Mouse (Mus musculus) mesoderm, embryonic 11.5 days (tissue): ENCODE measurements around the gene Ptch1.
A peak's percentile ranks its signal among the peaks of the same experiment; 100 is the strongest.

Experiments
- DNase-seq: peaks from one replicate; pipeline ENCODE4 v3.0.0-alpha.2; 2012; ENCODE audit warnings: low read depth, low spot score

Gene Ptch1

DNA sequence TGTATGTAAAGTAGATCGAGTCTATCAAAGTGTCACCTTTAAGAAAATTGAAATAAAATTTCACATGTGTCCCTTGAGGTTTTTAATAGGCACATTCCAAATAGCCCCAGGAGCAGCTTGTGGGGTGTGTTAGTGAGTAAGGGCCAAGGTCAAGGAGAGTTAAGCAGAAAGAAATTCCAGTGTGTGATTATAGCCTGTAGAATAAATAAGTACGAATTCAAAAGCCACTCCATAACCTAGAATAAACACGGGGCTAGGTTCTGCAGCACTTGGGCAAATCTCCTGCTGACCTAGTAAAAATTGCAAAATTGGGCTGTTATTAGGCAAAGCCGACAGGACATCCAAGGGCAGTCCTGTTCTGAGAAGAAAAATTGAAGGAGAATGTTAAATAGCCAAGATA, 38.4 kb downstream of the Ptch1 start:
- DNase-seq = no peak

DNA sequence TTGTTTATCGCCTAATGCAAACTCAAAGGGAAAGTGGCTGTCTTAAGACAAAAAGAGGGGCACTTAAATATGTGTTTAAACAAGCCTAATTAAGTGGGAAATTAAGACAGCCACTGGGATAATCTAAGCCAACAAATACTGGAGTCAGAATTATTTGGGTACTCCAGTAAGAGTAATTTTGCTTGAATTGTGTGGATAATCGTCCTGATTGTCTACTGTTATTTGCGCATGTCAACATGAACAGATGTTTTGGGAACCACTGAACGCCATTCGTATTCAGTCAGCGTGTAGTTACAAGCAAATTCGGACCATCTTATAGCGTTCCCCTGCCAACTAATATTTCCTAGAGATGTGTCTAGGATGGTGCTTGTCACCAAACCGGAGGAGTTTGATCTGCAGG, 42.5 kb downstream of the Ptch1 start:
- no peak for DNase-seq

DNA sequence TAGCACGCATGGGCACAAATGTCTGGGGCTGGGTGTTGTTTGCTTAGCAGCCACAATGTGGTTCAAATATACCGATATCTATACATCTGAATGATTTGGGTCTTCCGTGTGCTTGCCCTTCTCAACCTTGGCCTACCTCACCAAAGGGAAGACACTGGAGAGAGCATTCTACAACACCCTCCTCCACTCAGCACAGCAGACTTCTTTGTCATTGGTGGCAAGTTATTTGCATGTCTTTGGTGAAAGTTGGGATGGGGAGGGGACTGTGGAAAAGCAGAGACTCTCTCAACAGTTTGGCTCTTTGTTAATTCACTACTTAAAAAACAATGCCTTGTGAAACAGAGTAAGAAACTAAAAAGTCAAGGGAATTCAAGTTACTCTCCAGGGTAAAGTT, 43.0 kb downstream of the Ptch1 start:
- DNase-seq = no peak

DNA sequence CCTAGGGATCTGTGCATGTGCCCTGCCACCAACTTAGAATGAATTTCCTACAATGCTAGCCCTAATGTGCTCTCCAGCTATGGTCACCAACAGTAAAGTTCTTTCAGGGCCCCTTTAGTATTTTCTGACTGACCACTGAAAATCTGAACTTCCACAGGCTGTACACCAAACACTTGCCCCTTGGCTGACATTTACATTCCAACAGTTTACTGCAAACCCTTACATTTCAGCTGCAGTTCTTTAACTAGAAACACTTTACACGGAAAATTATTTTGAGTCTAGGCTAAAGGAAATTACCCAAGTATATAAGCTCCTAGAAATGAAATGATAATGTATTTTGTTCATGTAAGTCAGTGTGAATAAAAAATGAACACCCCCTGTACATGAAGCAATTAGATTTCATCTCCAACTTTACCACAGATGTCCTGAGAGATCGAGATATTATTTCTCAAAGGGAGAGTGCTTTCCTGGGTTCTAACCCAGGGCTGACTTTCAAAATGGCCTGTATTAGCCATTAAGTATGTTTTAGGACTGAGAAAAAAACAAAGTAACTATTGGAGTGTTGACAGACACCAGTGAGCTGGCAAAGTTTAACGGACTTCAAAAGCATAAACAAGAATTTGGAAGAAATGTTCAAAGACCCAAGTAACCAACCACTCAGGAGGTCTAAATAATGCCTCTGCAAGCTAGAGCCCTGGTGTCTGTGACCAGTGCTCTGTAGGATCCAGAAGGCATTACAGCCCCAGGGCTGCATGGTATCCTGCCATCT, 43.6 kb downstream of the Ptch1 start:
- DNase-seq = no peak

DNA sequence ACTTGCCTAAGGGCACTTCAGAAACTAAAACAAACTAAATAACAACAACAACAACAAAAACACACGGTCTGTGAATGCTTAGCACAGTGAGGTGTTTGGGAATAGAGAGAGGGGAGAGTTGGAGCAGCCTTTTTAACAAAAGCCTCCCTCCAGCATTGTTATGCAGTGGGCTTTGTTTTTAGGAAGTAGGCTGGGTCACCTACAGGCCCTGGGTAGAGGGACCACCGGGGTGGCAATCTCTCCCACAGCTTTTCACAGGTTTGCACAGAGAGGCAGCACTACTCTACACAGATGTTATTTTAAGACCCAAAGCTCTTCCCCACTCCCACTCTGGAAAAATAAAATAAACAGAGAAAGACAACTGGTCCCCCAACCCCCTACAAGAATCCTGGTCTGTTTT, 44.5 kb downstream of the Ptch1 start:
- DNase-seq = no peak

DNA sequence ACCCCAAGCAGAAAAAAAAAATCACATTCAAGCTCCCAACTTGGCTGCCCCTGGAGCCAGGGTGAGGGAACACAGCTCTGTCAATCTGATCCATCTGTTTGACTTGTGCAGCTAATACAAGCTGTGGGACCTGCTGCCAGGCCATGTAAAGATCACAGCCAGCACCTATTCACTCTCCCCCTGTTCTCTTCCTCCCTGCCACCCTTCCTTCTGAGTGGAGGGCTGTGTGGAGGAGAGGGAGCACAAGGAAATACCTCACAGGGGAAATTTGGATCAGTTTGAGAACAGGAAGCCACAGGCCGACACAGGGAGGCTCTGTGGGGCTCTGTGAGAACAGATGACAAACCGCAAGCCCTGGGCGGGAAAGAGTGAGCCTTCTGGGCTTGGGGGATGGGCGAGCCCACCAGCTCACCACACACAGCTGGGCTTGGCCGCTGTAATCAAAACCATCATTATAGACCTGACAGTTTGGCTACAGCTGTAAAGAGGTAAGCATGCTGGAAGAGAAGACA, 45.2 kb downstream of the Ptch1 start:
- DNase-seq = peak; percentile 76

DNA sequence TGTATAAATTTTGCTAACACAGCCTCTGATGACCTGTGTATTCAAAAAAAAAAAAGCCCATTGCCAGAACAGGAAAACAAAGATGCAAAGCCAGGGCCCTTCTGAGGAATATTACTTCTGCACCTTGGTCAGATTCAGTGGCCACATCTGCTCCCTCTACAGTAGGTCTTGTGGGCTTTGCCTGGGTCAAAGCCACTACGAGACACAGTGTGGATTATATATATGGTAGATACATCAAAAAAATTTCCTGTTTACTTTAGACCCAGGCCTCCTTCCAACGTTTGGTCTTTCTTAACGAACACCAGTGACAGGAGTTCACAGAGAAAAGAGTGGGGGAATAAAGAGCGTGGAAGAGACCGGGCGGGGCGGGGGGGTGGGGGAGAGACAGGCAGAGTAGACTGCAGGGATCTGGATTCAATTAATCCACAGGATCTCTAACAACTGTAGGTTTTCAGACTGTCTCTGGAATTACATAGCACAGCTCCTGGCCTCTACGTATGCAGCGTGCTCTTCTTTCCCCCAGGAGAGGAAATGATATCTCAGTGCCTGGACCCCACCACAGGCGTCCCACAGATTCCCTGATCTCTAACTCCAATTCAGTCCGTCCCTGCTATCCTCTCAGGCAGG, 47.7 kb downstream of the Ptch1 start:
- no peak for DNase-seq

DNA sequence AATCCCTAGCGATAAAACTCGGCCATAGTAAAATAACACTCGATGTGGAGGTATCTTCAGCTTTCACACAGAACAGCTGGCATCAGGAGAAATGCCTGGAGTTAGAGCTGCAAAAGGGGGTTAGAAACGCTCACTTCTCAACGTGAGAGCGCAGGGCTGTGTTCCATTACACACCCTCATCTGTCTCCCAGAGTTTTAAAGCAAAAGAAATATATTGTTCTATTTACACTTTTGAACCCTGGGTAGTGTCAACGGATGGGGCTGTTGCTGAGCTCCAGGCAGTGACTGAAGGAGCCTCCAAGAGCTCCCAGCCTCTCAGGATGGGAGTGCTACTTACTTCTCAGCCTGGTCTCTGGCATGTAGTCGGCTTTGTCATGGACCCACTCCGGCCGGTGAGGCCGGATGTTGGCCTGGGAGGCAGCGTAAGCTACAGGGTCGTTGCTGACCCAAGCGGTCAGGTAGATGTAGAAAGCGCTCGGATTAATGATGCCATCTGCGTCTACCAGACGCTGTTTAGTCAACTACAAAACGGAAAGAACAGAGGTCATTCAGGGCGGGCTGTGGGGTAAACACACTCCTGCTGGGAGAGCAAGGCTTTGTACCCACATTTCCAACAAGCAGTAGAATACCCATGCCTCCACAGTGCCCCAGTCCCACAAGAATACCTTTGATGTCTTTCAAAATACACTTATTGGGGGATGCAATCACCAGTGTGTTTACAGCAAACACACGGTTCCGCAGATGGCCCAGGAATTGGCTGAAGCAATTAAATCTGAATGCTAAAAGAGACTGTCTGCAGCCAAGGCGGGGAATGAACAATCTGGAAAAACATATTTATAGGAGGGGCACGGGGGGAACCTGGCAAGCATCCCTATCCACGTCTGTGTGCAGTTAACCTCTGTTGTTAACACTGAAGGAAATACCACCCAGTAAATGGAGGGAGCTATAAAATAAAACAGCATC, 48.5 kb downstream of the Ptch1 start:
- no peak for DNase-seq

DNA sequence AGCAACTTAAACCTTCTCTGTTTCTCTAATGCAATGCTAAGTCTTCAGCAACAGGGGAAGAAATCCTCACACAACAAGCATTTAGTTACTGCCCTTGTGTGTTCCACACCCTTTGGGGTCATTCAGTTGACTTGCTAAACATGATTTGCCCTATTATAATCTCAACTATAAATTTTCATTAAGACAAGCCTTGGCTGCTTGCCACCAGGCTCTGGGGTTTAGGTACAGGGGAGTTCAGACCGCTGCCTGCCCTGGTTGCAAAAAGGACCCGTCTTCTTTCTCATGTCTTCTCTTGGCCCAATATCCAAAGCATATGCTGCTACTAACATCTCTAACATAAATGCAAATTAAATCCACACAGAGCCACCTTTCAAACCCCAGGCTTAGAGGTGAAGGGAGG, 49.3 kb downstream of the Ptch1 start:
- no peak for DNase-seq

DNA sequence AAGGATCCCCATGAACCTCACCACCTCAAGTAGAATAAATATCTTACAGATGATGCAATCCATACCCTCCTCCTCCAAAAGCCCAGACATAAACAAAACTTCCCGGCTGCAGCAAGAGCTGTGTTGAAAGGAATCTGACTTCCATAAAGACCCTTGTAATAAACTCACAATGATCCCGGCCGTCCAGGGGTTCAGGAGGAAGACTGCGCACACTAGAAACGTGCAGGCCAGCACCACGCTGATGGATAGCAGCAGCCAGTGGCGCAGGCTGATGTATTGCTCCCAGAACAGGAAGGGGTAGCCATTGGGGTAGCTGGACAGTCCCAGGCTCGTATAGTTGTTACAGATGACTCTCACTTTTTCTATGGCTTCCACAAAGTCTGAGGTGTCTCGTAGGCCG, 50.6 kb downstream of the Ptch1 start:
- DNase-seq = no peak

DNA sequence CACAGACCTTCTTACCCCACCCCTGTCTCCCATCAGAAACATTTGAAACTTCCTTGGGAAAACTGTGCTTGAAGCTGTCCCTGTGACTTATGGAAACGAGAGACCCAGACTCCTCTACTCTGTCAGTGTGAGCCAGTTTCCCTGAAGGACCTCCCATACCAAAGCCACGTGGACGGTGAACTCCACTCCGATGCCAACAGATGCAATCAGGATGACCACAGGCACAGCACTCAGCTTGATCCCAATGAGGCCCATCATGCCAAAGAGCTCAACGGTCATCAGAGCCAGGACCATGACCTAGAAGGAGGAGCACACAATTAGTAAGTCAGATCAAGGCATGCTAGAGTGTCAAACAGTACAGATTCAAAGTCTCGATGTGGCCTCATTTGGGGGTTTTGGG, 53.3 kb downstream of the Ptch1 start:
- DNase-seq = no peak

DNA sequence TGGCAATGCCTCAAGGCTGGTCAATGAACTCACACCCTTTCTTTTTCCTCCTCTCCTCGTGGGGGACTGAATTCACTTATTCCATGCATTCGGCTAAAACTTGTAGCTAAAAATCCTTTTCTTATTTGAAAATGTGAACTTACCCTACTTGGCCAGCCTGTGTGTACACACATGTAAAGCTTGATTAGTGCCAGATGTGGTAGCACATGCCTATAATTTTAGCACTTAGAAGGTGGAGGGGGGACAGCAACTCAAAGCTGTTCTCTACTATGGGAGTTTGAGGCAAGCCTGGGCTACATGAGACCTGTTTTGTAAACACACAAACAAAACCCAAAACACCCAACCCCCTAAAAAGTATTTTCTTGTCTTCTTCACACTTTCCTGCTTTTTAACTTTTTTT, 56.9 kb downstream of the Ptch1 start:
- DNase-seq = no peak

DNA sequence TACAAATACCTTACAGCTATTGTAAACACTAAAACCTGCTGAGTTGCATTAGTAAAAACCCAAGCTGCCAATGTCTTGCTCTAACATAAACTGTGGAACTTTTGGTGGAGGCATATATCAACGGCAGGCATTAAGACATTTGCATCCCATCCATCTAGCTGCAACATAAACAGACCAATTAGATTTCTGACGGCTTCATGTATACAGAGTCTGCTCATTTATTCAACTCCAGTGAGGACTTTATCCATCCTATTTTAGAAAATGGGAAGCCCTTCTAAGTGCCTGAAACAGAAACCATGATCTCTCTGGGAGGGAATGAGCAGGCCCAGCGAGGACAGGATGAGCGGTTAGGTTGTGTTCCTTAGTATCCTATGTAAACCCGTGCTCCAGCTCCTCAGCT, 57.9 kb downstream of the Ptch1 start:
- DNase-seq = no peak

DNA sequence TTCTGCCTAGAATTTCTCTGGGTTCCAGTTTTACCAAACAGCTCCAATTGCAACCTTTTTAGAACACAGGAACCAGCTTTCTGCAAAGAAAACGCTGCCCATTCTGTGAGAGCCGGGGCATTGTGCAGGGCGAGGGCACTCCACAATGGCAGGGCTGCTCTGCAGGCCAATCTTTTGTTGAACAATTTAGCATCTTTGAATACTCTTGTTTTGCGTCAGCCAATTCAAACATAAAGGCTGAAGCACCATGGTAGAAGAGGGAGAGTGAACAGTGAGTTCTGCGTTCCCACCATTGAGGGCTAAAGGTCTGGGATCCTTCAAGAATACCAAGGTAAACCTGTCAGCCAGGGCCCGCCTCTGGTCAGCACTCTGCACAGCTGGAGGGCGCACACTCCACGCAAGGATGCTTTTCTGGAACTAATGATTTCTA, 58.5 kb downstream of the Ptch1 start:
- DNase-seq = no peak

DNA sequence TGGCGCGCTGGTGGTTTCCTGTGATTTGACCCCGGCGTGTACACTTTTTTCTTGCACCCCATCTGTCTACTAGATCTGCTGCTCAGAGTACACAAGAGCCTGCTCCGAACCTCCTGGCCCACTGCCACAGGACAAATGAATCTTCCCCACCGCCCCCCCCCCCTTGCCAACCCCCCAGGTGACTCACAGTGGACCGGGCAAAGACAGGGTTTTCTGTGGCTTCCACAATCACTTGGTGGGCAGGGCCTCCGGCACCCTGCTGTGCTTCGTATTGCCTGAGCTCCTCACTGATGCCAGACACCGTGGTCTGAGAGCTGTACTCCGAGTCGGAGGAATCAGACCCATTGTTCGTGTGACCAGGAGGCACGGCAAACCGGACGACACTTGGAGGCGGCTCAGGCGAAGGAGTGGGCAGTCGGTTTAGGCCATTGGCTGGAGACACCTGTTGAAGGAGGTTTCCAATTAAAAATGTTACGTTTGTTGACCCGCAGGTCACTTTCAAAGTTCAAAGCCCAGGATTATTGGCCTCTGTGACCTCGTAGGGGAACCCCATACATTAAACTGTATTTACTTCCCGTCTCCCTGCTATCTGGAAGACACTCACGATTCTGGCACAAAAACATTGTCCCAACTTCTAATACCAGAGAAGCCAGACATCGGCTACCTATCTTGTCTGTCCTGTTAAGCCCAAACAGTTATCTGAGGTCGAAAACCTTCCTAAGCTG, 59.9 kb downstream of the Ptch1 start:
- DNase-seq = no peak

DNA sequence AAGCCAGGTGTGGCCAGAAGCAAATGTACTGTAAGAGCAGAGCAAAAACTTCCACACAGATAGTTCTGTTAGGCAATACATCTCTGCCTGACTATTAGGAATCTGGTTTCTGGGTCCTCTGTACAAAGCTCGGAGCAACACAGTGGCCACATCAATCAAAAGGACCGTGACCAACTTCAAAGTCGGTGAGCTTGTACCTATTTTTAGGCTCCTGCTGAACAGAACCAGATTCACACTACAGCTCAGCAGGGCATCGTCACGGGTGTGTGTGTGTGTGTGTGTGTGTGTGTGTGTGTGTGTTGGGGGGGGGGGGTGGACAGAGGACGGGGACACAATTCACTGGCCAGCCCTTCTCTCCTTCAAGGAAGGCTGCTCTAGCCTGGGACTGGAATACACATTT, 61.0 kb downstream of the Ptch1 start:
- DNase-seq = peak; percentile 67

DNA sequence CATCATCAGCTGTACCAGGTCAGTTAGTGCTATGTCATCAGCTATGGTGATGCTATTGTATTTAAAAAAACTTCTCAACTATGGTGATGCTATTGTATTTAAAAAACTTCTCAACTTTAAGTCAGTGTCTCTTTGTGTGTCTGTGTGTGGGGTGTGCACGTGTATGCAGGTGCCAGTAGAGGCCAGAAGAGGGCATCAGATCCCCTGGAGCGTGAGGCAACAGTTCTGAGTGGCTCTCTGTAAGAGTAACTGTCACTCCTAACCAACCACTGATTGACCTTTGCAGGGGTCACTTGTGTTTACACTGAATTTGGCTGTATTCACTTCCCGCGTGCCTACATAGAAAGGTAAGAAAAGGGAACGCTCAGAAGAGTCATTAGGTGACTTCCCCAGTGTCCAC, 65.6 kb downstream of the Ptch1 start:
- DNase-seq = no peak

DNA sequence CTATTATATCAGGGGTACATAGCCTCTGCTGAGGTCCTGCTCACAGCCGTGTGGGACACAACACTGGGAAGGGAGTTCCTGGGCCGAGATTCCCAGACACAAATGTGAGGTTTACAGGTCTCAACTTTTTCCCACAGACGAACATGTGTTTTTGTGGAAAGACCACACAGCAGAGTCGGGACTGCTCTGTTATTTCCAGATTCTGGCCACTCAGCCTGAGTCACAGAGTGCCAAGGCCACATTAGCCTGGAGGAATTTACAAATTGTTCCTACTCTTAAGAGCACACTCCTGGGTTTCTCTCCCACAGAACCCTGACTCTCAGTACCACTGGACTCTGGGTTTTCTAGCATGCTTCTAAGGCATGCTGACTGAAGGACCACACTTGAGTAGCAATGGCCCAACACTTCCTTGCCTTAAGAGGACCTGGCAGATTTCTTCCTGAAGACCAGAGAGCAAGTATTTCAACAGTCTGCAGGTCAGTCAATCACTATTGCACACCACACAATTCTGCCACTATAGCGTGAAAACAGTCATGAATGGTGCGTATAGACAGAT, 66.3 kb downstream of the Ptch1 start:
- no peak for DNase-seq

DNA sequence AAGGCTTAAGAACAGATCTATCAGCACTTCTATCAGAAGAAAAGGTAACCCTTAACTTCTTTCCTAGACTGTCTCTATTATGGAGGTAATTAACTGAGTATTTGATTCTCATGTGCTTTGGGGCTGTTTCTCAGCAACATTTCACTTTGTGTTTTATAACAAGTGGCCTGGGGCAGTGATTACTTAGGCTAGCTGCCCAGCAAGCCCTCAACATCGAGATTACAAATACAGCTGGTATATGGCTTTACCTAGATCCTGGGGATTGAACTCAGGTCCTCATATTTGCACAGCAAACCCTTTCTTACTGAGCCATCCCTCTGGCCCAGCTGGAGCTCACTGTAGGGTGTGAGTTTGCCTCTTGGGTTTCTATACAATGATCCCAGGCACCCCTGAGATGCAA, 67.0 kb downstream of the Ptch1 start:
- no peak for DNase-seq

DNA sequence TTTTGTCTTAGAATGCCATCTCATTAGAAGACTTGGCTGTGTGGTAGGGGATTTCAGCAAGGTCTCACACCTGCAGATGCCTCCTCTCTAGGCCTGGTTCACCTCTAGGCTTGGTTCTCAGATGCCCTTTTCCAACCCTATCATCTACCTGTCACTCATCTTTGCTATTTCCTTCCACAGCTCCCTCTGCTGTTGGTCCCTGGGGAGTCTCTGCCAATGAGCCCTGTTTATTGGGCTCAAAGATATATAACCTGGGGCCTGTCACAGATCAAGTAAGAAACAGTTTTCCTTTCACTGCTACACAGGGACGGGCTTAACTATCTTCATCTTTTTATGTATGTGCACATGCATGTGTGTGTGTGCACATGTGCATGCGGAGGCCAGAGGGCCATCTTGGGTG, 71.0 kb downstream of the Ptch1 start:
- no peak for DNase-seq

DNA sequence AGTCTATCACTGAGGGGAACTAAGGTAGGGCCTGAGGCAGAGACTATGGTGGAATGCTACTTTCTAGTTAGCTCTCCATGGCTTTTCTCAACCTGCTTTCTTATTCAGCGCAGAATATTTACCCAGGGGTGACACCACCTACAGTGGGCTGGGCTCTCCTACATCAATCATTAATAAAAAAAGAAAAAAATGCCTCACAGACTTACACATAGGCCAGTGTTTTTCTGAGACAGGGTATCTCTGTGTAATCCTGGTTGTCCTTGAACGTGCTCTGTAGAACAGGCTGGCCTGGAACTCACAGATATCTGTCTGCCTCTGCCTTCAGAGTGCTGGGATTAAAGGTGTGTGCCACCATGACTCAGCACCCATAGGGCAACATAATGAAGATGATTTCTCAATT, 73.9 kb downstream of the Ptch1 start:
- DNase-seq = no peak
